Mouse (Mus musculus) brown adipose tissue, adult 24 weeks (tissue): ENCODE data around the gene Extl1. TPM values are rescaled to one million over a fixed set of nuclear protein-coding genes. Genes with fewer than 3 reads are reported as not detected.
A peak's percentile ranks its signal among the peaks of the same experiment; 100 is the strongest.

Source experiments
- H3K27ac ChIP-seq: fragments of 200-500 bp; replicated peaks from 2 replicates; pipeline ENCODE4 v1.5.1; 2012; ENCODE audit warnings: low read depth, mild to moderate bottlenecking, low read length
- H3K4me1 ChIP-seq: fragments of 200-500 bp; 2 replicates; pipeline ENCODE4 v1.6.1; 2012; ENCODE audit warnings: low read length, mixed read lengths; ENCODE audit not compliant: control insufficient read depth, insufficient read depth, insufficient read length
- H3K4me3 ChIP-seq: fragments of 200-500 bp; 2 replicates; pipeline ENCODE4 v1.5.1; 2012; ENCODE audit warnings: low read depth, mild to moderate bottlenecking, low read length, moderate library complexity; ENCODE audit not compliant: insufficient read depth
- polyA plus RNA-seq: library from polyadenylated mRNA; stranded (reverse); fragments of >200 nt; gene quantifications from 2 replicates; pipeline ENCODE4 v1.2.4, GENCODE M21; 2012; ENCODE audit not compliant: missing spikeins, insufficient read depth, insufficient read length

Extl1 gene
- polyA plus RNA-seq, 1 experiment = 0.52 TPM

DNA sequence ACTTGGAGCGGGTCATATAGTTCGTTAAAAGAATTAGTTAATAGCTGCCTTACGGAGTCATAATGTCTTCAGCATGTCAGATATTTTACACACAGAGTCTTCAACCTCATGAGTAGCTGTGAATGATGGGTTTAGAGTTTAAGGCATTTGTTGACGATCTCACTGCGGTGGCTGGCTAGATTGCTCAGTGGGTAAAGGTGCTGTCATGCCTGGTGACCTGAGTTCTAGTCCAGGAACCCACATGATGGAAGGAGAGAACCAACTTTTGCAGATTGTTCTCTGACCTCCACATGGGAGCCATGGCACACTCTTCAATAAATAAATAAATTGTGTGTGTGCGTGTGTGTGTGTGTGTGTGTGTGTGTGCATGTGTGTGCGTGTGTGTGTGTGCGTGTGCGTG lies 14.1 kb upstream of the Extl1 start:
- H3K4me1 ChIP-seq = peaks cover 8% of the 10 kb centered on the region
- no peak overlapping the region for H3K27ac ChIP-seq
- no peak overlapping the region for H3K4me3 ChIP-seq

- Histone ChIP-seq H3K4me1 (peaks cover 2% of the 10 kb centered on the region), H3K27ac (peak overlapping the region; percentile 35; the same call in 1 of the 2 replicates), H3K4me3 (0 out of 2 replicates have a peak overlapping the region, but pooled peaks have one; percentile 4)
Observed at GRCm38 (mm10) chr4:134397121-134397520, 13.5 kb upstream of the Extl1 start.

- Histone ChIP-seq H3K27ac (peak within 1 kb of the TSS; percentile 95), H3K4me1 (no peaks in the 10 kb centered on the region; the same call in 1 of the 2 replicates), H3K4me3 (peak within 1 kb of the TSS; percentile 67)
Observed at GRCm38 (mm10) chr4:134395977-134396825, 12.6 kb upstream of the Extl1 start, which contains the start of gene Pafah2. Pafah2 (plus strand) TSS chr4:134396320.

DNA sequence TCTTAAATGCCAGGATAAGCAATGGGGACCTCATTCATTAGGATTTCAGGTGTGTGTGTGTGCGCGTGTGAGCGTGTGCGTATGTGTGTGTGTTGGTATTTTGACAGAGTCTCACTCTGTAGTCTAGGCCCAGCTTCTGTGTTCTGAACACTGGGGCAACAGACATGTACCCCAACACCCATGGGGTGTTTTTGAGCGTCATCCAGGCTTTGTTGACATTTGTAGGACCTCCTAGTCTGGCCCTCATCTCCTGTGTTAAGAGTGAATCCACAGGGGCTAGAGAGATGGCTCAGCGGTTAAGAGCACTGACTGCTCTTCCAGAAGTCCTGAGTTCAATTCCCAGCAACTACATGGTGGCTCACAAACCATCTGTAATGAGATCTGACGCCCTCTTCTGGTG lies 11.5 kb upstream of the Extl1 start:
- Histone ChIP-seq H3K27ac (no peak overlapping the region), H3K4me3 (no peak overlapping the region)

GRCm38 (mm10) chr4:134393026-134393425 lies 9.4 kb upstream of the Extl1 start:
- H3K4me1 ChIP-seq = no peaks in the 10 kb centered on the region; the same call in 1 of the 2 replicates
- no peak overlapping the region for H3K4me3 ChIP-seq
- H3K27ac ChIP-seq = no peak overlapping the region

More for the DNA sequence above, 11.5 kb upstream of the Extl1 start:
- no peaks in the 10 kb centered on the region; the same call in 1 of the 2 replicates for H3K4me1 ChIP-seq

DNA sequence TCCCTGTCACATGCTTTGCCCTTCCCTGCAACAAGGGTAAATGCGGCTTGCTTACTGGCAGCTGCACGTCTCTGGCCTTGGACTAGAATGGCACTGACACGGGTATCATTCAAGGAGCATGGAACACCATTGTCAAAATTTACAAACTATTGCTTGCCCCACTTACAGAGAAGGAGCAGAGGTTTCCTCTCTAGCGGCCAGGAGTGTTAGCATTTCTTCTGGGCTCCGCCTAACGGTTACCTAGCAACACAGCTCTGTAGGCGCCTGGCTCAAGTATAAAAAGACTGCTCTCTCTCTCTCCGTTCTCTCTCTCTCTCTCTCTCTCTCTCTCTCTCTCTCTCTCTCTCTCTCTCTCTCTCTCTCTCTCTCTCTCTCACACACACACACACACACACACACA lies 8.9 kb upstream of the Extl1 start:
- H3K4me1 ChIP-seq = no peaks in the 10 kb centered on the region; the same call in 1 of the 2 replicates
- H3K27ac ChIP-seq = no peak overlapping the region
- H3K4me3 ChIP-seq = no peak overlapping the region

DNA sequence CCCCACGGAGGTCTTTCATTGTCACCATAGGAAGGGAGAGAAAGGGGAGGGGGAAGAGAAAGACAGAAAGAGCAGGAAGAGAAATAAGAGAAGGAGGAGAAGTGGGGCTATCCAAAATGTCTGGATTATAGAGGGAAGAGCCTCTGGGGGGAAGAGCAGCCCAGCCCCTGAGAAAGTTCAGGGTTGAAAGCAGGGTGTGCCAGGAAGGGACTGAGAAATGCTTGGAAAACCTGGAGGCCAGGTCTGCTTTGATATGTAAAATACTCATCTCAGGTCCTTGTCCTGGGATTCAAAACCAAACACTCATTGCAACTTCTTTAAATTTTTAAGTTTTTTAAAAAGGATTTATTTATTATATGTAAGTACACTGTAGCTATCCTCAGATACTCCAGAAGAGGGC lies 8.0 kb upstream of the Extl1 start:
- H3K4me1 ChIP-seq = no peaks in the 10 kb centered on the region
- H3K4me3 ChIP-seq = no peak overlapping the region
- H3K27ac ChIP-seq = no peak overlapping the region

GRCm38 (mm10) chr4:134388397-134388796 lies 4.7 kb upstream of the Extl1 start:
- H3K27ac ChIP-seq = no peak overlapping the region
- H3K4me1 ChIP-seq = no peaks in the 10 kb centered on the region
- H3K4me3 ChIP-seq = no peak overlapping the region

DNA sequence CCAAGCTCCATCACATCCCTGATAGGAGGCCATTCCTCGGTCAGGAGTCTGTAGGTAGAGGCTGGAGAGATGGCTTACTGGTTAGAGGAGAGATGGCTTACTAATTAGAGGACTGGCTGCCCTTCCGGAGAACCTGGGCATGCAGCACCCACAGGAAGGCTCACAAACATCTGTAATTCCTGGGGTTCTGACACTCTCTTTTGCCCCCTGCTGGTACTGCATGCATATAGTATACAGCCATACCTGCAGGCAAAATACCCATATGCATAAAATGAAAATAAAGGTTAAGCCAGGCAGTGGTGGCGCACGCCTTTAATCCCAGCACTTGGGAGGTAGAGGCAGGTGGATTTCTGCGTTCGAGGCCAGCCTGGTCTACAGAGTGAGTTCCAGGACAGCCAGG lies 3.6 kb upstream of the Extl1 start:
- no peaks in the 10 kb centered on the region for H3K4me1 ChIP-seq
- H3K4me3 ChIP-seq = no peak overlapping the region
- no peak overlapping the region for H3K27ac ChIP-seq

- no peaks in the 10 kb centered on the region for H3K4me1 ChIP-seq
- H3K4me3 ChIP-seq = no peak overlapping the region
Observed at GRCm38 (mm10) chr4:134379510-134379909, 4.1 kb downstream of the Extl1 start.

GRCm38 (mm10) chr4:134378089-134378615 lies 5.5 kb downstream of the Extl1 start:
- Histone ChIP-seq H3K27ac (no peak overlapping the region), H3K4me1 (no peaks in the 10 kb centered on the region), H3K4me3 (no peak overlapping the region)

More at GRCm38 (mm10) chr4:134379510-134379909, 4.1 kb downstream of the Extl1 start:
- H3K27ac ChIP-seq = no peak overlapping the region

GRCm38 (mm10) chr4:134374306-134374705 lies 9.3 kb downstream of the Extl1 start:
- peaks cover 4% of the 10 kb centered on the region; the same call in 1 of the 2 replicates for H3K4me1 ChIP-seq

GRCm38 (mm10) chr4:134373295-134373694 lies 10.4 kb downstream of the Extl1 start:
- Histone ChIP-seq H3K4me1 (peaks cover 4% of the 10 kb centered on the region; the same call in 1 of the 2 replicates), H3K4me3 (no peak overlapping the region), H3K27ac (no peak overlapping the region)

More at GRCm38 (mm10) chr4:134374306-134374705, 9.3 kb downstream of the Extl1 start:
- Histone ChIP-seq H3K27ac (no peak overlapping the region), H3K4me3 (no peak overlapping the region)

DNA sequence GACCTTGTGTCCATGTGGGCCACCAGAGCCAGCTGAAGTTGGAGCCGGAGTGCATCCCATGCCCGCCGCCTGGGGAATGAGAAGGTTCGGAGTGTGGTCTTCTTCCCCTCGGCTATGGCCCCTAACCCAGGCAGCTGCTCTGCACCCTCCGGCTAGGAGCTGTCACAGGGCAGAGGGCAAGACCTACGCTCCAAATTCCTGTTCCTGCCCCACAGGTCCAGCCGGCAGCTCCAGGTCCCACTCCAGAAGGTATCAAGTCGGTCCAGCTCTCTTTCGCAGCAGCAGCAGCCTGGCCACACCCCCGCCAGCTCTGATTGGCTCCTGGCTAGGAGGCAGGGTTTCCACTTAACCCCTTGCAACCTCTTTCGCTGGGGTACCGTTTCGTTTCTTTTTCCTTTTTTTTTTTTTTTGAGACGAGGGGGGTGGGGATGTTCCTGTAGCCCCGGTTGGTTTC lies 11.3 kb downstream of the Extl1 start:
- Histone ChIP-seq H3K27ac (no peak overlapping the region), H3K4me3 (peak overlapping the region; percentile 51), H3K4me1 (peaks cover 4% of the 10 kb centered on the region; the same call in 1 of the 2 replicates)

- Histone ChIP-seq H3K27ac (no peak overlapping the region), H3K4me3 (peak overlapping the region; percentile 51), H3K4me1 (peaks cover 4% of the 10 kb centered on the region; the same call in 1 of the 2 replicates)
Observed at GRCm38 (mm10) chr4:134371316-134371855, 12.3 kb downstream of the Extl1 start.
